Mouse (Mus musculus): Measurements from ENCODE around the gene Trim17. TPM values are rescaled to one million over a fixed set of nuclear protein-coding genes. Genes with fewer than 3 reads are reported as not detected.

The Trim17 gene
- under 1 TPM; 0.12 to 0.22 TPM for total RNA-seq (2021)

DNA sequence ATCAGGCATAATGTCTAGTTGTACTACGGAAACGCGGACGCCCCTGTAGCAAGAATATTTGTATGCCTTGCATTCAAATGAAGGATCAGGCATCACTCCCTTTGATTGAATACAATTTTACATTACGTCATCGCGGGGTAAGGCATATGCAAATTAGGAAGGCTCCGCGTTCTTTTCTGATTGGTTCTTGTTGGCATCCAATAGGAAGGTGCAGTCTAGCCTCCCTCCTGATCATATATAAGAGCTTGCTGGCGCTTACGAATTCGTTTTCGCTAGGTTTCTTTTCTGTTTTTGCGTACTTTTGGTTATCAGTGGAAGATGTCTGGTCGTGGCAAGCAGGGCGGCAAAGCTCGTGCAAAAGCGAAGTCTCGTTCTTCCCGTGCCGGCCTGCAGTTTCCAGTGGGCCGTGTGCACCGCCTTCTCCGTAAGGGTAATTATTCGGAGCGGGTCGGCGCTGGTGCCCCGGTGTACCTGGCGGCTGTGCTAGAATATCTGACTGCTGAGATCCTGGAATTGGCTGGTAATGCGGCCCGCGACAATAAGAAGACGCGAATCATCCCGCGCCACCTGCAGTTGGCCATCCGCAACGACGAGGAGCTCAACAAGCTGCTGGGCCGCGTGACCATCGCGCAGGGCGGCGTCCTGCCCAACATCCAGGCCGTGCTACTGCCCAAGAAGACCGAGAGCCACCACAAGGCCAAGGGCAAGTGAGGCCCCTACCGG, at the start of gene Trim17, which contains the start of gene Hist3h2a:
Gene Trim17, plus strand, starts transcription at position 266 of the 723 bp plus-strand sequence.
Gene Hist3h2a, plus strand, starts transcription at position 266 of the 723 bp plus-strand sequence.
- peak; percentile 91 to 93 for DNase-seq
- intact Hi-C loops (cut with DNase I): no loop called here

DNA sequence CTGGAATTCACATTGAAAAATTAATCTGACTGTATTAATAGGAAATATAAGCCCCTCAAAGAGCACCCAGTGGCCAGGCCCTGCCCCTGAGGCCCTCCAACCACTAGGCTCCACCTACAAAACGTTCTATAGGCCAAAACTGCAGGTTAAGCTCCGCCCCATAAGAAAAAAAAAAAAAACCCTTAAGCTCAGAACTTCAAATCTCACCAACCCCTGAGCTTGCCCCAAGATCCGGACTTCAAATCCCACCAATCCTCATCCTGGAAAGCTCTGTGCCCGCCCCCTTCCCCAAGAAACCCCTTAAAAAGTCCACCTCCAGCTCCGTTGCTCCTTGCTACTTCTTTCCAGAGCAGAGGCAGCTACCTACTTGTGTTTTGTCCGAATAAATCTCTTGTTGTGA, 49.6 kb upstream of the Trim17 start:
- peak; percentile 10 to 29 for DNase-seq
- intact Hi-C loops (cut with DNase I): no loop called here

DNA sequence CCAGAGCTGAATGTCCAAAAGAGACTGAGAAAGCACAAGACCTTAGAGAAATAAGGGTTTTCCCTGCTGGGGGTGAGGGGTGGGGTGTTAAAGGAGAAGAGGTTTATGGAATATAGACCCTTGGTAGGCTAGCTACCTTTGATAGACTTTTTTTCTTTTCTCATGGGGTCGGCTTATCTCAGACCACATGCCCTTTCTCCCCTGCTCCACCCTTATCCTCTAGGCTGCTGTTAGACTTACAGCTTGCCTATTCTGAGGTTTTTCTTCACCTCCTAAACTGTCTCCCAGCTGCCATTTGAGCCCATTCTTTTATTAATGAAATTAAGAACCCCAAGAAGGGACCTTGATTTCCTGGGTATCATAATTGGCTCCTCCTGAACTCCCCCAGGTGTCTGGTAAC, 40.7 kb upstream of the Trim17 start:
- intact Hi-C loops (cut with DNase I): loop anchor here (10.0 kb wide), 1 partner anchor 509 kb away; no protein-coding TSS in a partner anchor
- no peak for DNase-seq

DNA sequence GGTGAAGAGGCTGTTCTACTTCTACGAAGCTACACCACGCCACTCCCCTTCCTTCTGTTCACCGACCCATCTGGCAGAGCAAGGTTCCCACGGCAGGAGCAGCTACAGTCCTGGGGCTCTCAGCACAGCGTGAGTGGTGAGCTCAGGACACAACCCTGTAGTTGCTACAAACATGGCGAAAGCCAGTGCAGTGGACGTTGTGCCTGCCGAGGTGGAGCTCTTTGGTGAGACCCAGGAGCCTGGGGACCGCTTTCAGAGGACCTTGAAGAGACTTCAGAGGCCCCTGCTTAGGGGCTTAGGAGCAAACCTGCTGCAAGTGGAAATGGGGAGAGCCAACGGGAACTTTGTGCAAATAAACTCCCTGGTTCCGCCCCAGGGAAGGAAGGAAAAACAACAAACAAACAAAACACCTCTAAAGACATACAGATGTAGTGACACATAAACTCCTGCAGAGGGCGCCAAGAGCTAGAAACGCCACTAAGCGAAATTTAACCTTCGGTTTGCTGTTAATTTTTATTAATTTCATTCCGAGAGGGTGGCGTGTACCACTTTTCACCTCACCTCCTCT, 39.9 kb upstream of the Trim17 start:
- intact Hi-C loops (cut with DNase I): loop anchor here (10.0 kb wide), 1 partner anchor 510 kb away; no protein-coding TSS in a partner anchor
- DNase-seq: peak; percentile 34 to 55

DNA sequence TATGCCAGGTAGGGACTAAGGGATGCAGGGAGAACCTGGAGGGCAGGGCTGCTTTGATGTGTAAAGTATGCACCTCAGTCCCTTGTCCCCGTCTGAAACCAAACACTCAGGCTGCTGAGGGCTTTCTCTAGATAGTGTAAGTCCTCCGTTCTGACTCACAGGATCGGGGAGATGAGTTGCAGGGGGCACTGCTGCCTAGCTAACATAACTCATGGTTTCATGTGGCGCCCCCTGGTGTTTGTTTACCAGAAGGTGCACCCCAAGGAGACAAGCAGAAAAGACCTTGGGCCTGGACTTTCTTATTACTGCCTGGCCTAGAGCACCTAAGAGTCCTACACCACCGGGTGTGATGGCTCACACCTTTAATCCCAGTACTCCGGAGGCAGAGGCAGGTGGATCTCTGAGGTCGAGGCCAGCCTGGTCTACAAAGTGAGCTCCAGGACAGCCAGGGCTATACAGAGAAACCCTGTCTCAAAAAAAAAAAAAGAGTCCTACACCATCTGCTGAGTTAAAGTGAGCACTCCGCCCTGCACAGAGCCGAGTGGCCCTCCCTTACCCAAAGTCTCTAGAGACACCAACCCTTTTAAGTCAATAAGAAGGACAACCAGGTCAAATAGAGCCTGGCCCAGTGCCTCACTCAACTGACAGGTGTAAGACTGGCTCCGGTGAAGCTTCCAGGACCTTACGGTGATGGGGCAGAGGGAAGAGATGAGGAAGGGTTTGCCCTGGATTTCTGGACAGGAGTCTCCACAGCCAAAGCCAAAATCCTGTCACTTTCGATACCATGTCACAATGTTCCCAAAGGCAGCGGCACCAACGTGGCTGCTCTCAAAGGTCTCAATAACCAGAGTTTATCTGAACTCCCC, 37.4 kb upstream of the Trim17 start:
- intact Hi-C loops (cut with DNase I): loop anchor here (10.0 kb wide), 1 partner anchor 512 kb away; no protein-coding TSS in a partner anchor
- peak; percentile 12 to 63 for DNase-seq

DNA sequence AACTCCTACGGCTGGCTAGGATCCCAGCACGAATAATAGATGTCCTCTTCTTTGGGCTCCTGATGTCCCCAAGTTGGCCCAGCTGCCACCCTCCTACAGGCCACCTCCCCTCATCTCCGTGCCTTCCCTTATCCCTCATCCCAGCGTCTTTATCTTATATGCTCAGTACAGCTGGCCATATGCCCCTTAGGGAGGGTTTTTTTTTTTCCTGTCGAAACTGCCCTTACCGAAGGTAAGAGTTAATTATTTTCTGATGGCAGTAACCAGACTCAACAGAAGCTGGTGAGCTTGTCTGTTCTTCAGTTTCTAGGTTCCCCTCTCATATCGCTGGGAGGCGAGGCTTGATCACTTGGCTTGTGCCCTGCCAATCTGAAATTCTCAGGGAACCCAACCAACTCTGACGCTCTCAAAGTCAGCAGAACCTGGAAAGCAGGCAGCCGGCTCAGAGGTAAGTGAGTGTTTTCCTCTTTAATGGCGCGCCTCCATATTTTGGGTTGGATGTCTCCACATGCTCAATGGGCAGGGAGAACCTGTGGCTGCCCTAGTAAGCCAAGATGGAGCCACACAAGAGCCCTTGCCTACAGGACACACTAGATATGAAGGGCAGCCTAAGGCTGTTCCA, 36.6 kb upstream of the Trim17 start, which contains the start of gene Btnl10:
Gene Btnl10, plus strand, starts transcription at position 164 of the 622 bp plus-strand sequence.
- intact Hi-C loops (cut with DNase I): loop anchor here (10.0 kb wide), 1 partner anchor 513 kb away; no protein-coding TSS in a partner anchor

DNA sequence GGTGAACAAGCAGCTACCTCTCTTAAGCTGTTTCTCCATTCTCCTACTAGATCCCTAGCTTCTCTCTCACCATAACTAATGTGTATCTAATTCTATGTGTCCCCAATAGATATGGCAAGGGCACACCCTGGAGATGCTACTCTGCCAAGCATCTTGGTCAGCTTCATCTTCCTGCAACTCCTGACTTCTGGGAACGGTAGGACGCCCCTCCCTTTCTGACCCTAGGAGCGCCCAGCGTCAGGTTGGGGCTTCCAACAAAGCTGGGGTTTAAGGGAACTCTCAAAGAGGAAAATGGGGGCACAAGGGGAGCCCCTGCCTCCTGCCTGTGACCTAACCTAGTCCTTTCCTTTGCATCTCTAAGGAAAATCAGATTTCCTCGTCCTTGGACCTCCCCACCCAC, 35.7 kb upstream of the Trim17 start:
- no peak for DNase-seq
- intact Hi-C loops (cut with DNase I): loop anchor here (10.0 kb wide), 1 partner anchor 514 kb away; no protein-coding TSS in a partner anchor

More for the DNA sequence above, 36.6 kb upstream of the Trim17 start, which contains the start of gene Btnl10:
- no peak for DNase-seq

DNA sequence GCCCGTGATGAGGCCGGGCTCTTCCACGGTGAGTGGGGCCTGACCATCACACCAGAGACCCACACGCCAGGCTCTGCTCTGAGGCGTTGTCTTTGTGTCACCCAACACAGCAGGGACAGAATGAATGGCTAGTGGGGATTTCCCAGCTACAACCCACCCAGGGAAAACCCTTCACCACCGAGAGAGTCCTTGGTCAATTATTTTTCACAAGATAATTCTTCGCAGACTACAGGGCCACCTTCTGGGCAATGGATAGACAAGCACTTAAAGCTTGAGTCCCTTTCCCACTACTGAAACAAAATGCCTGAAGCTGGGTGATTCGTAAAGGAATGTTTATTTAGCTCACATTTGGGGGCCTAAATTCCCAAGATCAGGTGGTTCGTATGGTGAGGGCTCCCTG, 32.1 kb upstream of the Trim17 start:
- no peak for DNase-seq
- intact Hi-C loops (cut with DNase I): no loop called here

DNA sequence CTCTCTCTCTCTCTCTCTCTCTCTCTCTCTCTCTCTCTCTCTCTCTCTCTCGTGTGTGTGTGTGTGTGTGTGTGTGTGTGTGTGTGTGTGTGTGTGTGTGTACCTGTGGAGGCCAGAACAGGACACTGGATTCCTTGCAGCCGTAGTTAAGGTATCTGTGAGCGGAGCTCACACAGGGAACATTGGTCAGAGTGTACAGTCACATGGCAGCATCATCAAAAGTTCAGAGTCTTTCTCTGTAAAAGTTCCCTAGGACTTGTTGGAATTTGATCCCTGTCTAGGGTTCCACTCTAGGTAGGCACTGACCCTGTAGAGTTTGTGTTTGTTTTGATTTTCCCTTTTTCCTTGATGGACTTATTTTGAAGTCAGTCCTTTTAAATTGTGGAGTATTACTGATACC, 27.8 kb upstream of the Trim17 start:
- DNase-seq: no peak
- intact Hi-C loops (cut with DNase I): loop anchor here (5.0 kb wide), 1 partner anchor 371 kb away; no protein-coding TSS in a partner anchor

DNA sequence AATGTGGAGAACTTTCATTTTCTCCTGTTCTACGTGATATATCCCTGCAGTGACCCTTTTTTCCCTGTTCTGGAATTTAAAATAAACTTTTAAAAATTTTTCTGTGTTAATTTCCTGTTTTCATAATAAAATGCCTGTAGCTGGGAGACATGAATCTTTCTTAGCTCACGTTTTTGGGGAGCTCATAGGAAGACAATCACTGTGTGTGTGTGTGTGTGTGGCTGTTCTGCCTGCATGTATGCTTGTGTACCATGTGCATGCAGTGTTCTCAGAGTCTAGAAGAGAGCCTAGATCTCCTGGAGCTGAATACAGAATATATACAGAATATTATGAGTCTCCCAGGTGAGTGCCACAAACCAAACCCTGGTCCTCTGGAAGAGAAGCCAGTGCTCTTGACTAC, 27.4 kb upstream of the Trim17 start:
- intact Hi-C loops (cut with DNase I): loop anchor here (5.0 kb wide), 1 partner anchor 370 kb away; no protein-coding TSS in a partner anchor

DNA sequence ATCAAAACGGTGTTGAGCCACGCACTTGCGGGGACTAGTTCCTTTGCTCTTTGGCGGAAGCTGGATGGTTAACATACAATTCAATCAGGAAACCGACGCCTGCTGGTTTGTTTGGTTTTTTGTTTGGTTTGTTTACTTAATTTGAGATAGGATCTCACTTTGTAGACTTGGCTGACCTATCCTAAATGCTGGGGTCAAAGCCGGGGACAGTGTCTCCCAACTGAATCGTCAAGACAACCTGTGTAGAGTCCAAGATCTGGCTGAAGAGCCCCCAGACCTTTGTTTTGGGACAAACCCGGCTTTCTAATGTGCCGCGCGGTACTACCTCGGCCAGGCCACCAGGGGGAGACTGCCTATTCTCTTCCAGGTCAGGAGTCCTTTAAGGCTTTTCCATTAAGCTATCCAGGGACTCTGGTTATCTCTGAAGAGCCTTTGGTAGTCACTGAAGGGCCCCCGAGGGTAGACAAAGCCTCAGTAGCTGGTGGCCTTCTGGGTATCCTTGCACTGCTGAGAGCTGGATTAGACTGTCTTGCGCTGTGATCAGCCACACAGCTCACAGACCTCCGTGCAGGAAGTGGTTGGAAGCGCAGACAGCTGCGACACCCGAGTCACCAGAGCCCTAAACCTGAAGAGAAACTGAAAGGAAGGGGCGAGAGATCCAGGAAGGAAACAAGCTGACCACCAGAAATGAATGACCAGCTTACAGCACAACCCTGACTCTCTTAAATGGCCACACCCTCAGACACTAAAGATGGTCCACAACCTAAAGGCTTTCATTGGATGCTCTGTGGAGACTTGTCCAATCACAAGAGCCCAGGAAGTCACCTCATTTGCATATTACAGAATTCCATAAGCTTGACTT, 26.5 kb upstream of the Trim17 start:
- DNase-seq: peak; percentile 57 to 78

More for the DNA sequence above, 27.4 kb upstream of the Trim17 start:
- DNase-seq: no peak

DNA sequence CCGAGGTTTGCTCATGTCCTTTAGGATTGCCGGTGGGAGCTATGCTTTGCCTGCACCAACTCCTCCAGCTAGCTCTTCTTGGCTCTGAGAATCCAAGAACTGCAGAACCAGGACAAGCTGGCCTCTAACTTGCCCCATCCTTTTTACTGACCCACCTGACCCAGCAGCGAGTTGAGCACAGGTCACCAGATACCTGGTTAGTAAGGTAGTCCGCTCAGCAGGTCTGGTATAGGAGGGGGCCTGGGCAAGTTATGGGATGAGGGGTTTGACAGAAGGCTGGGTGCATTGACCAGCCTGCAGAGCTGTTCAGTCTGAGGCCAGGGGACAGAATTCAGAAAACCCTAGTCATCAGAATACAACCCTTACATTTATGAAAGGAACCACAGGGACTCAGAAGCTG, 25.4 kb upstream of the Trim17 start:
- DNase-seq: no peak
- intact Hi-C loops (cut with DNase I): loop anchor here (5.0 kb wide), 1 partner anchor 368 kb away; no protein-coding TSS in a partner anchor

More for the DNA sequence above, 26.5 kb upstream of the Trim17 start:
- intact Hi-C loops (cut with DNase I): loop anchor here (5.0 kb wide), 1 partner anchor 369 kb away; no protein-coding TSS in a partner anchor

DNA sequence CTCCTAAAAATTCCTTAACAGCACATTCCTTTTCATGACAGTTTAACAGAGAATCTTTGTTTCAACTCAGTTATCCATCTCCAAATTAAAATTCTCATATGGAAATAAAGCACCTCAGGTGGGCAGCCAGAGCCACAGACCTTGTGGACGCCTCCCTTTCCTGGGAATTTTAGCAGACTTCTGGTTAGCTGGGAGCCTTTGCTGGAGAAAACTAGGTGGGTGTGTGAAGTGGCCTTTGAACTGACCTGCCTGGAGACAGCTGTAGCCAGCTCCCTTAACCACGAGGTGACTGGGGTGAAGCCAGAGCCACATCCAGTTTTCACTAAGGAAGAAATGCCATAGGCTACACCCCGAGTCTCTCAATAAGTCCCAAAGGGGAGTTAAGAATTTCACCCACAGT, 24.8 kb upstream of the Trim17 start:
- DNase-seq: no peak
- intact Hi-C loops (cut with DNase I): loop anchor here (5.0 kb wide), 1 partner anchor 368 kb away; no protein-coding TSS in a partner anchor

DNA sequence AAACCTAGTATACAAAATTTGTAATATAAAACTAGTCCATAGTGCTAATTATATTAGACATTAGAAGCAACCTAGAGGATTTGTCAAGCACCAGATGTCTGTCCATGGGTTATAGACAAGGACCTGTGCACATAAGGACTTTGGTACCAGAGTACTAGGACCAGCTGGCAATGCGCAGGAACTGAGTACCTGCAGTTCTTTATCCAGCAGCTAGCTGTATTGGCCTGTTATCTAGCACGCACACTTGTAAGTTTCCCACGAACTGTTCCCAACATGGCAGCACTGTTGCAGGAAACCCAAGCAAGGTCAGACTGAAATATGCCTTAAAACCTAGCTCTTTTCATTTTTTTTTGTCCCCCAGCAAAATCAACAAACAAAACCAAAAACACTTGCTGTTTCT, 24.2 kb upstream of the Trim17 start:
- no peak for DNase-seq
- intact Hi-C loops (cut with DNase I): no loop called here

DNA sequence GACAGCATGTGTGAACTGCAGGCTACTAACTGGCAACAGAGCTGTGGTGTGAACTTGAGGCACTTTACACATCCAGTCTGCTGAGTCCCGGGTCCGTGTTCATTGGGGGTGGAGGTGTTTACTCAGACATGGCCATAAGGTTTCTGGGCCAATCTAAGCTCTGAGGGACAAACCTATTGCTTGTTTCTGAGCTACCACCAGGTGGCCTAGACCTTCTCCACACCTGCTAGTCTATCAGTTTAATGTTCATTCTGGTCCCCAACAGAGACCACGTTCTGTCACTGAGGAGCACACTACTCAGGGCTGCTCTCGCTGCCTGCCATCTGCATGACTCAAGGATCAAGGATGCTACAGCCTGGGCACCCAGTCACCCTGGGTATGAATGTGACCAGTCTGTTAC, 22.9 kb upstream of the Trim17 start:
- intact Hi-C loops (cut with DNase I): no loop called here

DNA sequence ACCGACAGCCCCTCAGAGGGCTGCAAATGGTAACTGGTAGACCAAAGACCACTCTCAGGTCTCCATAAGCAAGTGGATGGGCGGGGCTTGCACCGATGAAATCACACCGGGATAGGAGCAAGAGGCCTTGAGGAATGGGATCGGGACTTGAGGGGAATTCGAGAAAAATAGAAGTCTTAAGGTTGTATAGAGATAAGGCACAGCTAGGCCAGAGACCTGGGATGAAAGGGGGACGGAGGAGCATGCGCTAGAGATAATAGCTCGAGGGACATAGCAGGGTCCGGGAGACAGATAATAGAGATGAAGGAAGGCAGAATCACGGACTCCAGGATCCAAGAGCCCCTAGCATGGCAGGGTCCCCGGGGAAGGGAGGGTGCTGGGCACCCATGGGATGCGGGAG, 16.6 kb upstream of the Trim17 start:
- DNase-seq: no peak
- intact Hi-C loops (cut with DNase I): loop anchor here (2.0 kb wide), 1 partner anchor 15 kb away; no protein-coding TSS in a partner anchor

More for the DNA sequence above, 22.9 kb upstream of the Trim17 start:
- DNase-seq: no peak

DNA sequence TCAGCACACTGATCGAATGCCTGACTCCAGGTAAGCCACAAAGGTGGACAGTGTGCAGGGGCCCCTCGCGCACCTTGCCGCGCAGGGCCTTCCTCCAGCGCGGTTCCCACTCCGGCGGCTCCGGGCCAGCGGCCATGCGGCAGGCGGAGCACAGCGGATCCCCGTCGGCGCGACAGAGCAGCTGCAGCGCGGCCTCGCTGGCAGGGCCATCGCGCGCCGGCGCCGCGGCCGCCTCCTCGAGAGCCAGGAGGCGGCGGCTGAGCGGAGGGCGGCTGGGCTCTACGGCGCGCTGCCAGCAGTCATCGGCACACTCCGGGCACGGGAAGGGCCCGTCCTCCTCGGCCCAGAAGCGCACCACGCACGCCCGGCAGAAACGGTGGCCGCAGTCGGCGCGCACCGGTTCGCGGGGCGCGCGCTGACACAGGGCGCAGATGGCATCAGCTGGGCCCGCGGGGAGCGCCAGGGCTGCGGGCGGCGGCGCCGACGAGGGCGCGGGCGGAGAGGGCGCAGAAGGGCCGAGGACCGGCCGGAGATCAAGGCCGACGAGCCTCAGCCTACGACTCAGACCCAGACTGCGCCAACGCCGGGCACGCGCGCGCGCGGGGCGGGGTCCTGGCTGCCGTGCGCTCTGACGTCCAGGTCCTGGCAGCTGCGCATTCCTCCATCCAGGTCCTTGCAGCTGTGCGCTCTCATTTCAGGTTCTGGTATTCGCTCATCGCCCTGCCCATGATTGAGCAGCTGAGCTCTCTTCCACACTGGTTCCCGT, 16.0 kb upstream of the Trim17 start, which contains the start of gene Rnf187:
Gene Rnf187, minus strand, starts transcription at position 595 of the 766 bp plus-strand sequence.
- peak; percentile 94 to 95 for DNase-seq
- intact Hi-C loops (cut with DNase I): loop anchor here (2.0 kb wide), 1 partner anchor 14 kb away; no protein-coding TSS in a partner anchor

DNA sequence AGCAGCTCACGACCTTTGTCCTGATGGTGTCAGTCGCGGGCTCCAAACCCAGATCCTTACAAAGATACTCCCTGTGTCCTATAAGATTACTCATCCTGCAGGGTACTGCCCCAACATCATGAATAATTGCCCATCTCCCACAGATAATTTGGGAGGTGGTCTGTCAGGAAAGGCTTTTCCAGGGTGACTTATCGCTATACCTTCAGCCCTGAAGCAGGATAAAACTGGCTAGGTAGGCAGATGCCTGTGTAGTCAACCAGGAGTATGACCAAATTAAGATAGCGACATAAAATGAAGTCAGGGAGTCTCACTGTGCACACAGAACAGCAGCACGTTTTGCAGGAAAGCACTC, 15.4 kb upstream of the Trim17 start:
- no peak for DNase-seq

More for the DNA sequence above, 15.4 kb upstream of the Trim17 start:
- intact Hi-C loops (cut with DNase I): loop anchor here (2.0 kb wide), 1 partner anchor 14 kb away; no protein-coding TSS in a partner anchor
